Mouse (Mus musculus) CH12.LX (cell line): ENCODE data around the gene Gm13283.
"Not testable (repeated sequence)": the region's sequence is repeated elsewhere in the genome, so short reads cannot be mapped to it uniquely, and the experiment has no call there.

ENCODE experiments used
- CTCF ChIP-seq, 2 experiments: IDR thresholded peaks in 1 of 2; conservative IDR thresholded peaks in 1 of 2; 2 replicates each; pipeline ENCODE4 v1.5.1; 2011 to 2012; ENCODE audit warnings: low read depth in 2 of 2, low read length in 2 of 2, improper control_type of control experiment in 1 of 2, inconsistent platforms in 1 of 2, mild to moderate bottlenecking in 1 of 2, moderate library complexity in 1 of 2
- EP300 ChIP-seq: IDR thresholded peaks from 2 replicates; pipeline ENCODE4 v1.6.1; 2011; ENCODE audit warnings: low read length, improper control_type of control experiment
- ETS1 ChIP-seq: conservative IDR thresholded peaks from 2 replicates; pipeline ENCODE4 v1.6.1; 2012; ENCODE audit warnings: low read depth, mild to moderate bottlenecking, inconsistent platforms, low read length, improper control_type of control experiment, moderate library complexity
- MAX ChIP-seq: IDR thresholded peaks from 2 replicates; pipeline ENCODE4 v1.6.1; 2011; ENCODE audit warnings: low read length, improper control_type of control experiment
- NELFE ChIP-seq: IDR thresholded peaks from 2 replicates; pipeline ENCODE4 v1.6.1; 2011; ENCODE audit warnings: low read depth, low read length, improper control_type of control experiment
- POLR2A ChIP-seq: IDR thresholded peaks from 2 replicates; pipeline ENCODE4 v1.6.1; 2011; ENCODE audit warnings: low read depth, mild to moderate bottlenecking, improper control_type of control experiment, low read length
- UBTF ChIP-seq: IDR thresholded peaks from 2 replicates; pipeline ENCODE4 v1.6.1; 2012; ENCODE audit warnings: low read depth, mild to moderate bottlenecking, inconsistent platforms, low read length, improper control_type of control experiment, moderate library complexity
- ZNF384 ChIP-seq: IDR thresholded peaks from 2 replicates; pipeline ENCODE4 v1.6.1; 2012; ENCODE audit warnings: low read depth, low read length, improper control_type of control experiment, inconsistent platforms

- not testable (repeated sequence) for TF ChIP-seq ETS1; POLR2A; CTCF (conservative IDR thresholded peaks at IDR 0.05 in 1 of 2, IDR thresholded peaks at IDR 0.05 in 1 of 2; ENCODE audit: low read depth in 2 of 2, low read length in 2 of 2); EP300; NELFE; MAX; UBTF; ZNF384
Observed at GRCm38 (mm10) chr4:88759610-88760268, at the start of gene Gm13283.
